Mouse (Mus musculus) CH12.LX (cell line): ENCODE measurements around the gene Zfp260.

Source experiments
- CTCF ChIP-seq, 2 experiments: IDR thresholded peaks in 1 of 2; conservative IDR thresholded peaks in 1 of 2; 2 replicates each; pipeline ENCODE4 v1.5.1; 2011 to 2012; ENCODE audit warnings: low read depth in 2 of 2, low read length in 2 of 2, improper control_type of control experiment in 1 of 2, inconsistent platforms in 1 of 2, mild to moderate bottlenecking in 1 of 2, moderate library complexity in 1 of 2
- E2F4 ChIP-seq: IDR thresholded peaks from 2 replicates; pipeline ENCODE4 v1.6.1; 2011; ENCODE audit warnings: low read depth, low read length, improper control_type of control experiment; ENCODE audit not compliant: insufficient replicate concordance
- EP300 ChIP-seq: IDR thresholded peaks from 2 replicates; pipeline ENCODE4 v1.6.1; 2011; ENCODE audit warnings: low read length, improper control_type of control experiment
- JUND ChIP-seq: conservative IDR thresholded peaks from 2 replicates; pipeline ENCODE4 v1.6.1; 2011; ENCODE audit warnings: low read depth, low read length, improper control_type of control experiment
- MAFK ChIP-seq: IDR thresholded peaks from 2 replicates; pipeline ENCODE4 v1.6.1; 2011; ENCODE audit warnings: low read length, improper control_type of control experiment; ENCODE audit not compliant: insufficient replicate concordance
- NELFE ChIP-seq: IDR thresholded peaks from 2 replicates; pipeline ENCODE4 v1.6.1; 2011; ENCODE audit warnings: low read depth, low read length, improper control_type of control experiment
- POLR2A ChIP-seq: IDR thresholded peaks from 2 replicates; pipeline ENCODE4 v1.6.1; 2011; ENCODE audit warnings: low read depth, mild to moderate bottlenecking, improper control_type of control experiment, low read length
- RAD21 ChIP-seq: IDR thresholded peaks from 2 replicates; pipeline ENCODE4 v1.6.1; 2011; ENCODE audit warnings: low read depth, mild to moderate bottlenecking, low read length, improper control_type of control experiment, moderate library complexity

- TF ChIP-seq CTCF (conservative IDR thresholded peaks at IDR 0.05 in 1 of 2, IDR thresholded peaks at IDR 0.05 in 1 of 2; ENCODE audit: low read depth in 2 of 2, low read length in 2 of 2) = no peak
- TF ChIP-seq POLR2A = no peak
- TF ChIP-seq MAFK = no peak
- TF ChIP-seq RAD21 = no peak
- TF ChIP-seq NELFE = no peak
- no peak for TF ChIP-seq EP300
- no peak for TF ChIP-seq JUND
- no peak for TF ChIP-seq E2F4
Observed at GRCm38 (mm10) chr7:30132396-30132795, 37.8 kb downstream of the Zfp260 start.
